Mouse (Mus musculus) layer of hippocampus, adult 9-11 months (tissue): ENCODE data around the gene Tmem50a.
A peak's percentile ranks its signal among the peaks of the same experiment; 100 is the strongest.
"Not testable (repeated sequence)": the region's sequence is repeated elsewhere in the genome, so short reads cannot be mapped to it uniquely, and the experiment has no call there.

Experiments
- DNase-seq: peaks from one replicate; pipeline ENCODE4 v3.0.0; 2022

Gene Tmem50a

DNA sequence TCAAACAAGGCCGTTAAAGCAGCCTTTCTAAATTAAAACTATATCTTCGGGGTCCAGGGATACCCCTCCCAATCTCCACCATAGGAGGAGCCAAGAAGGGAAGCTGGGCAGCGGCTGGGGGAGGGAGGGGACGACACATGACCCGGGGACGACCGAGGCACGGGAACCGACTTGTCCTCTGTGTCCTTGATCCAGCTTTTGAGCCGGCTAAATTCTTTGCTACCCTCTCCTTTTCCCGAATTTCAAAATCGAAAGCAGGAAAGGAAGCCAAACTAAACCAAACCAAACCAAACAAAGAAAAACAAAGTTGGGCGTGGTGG, 8.1 kb upstream of the Tmem50a start:
- DNase-seq = peak; percentile 76

DNA sequence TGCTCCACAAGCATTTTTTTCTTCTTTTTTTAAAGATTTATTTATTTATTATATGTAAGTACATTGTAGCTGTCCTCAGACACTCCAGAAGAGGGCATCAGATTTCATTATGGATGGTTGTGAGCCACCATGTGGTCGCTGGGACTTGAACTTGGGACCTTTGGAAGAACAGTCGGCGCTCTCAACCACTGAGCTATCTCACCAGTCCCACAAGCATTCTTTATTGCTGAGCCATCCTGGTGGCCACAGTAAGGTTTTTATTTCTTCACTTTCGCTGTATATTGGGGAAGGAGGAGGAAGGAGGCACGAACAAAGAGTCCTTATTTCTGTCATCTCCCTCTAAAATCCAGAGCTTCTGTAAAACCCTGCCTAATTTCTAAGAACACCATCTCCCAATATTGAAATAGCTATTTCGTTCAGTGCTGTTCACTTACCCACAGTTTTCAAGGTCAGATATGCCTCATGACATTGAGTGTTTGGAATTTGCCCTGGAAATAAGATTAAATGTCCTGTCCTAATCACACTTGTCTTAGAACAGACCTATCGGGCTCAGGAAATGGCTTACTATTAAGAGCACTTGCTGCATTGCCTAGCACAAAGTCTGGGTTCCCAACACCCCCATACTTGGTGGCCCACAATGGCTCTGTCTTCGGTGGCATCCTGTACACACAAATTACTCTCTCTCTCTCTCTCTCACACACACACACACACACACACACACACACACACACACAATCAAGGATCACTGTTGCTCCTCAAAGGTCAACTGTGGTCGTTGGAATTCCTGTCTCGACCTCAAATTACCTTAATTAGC, 7.5 kb upstream of the Tmem50a start:
- DNase-seq = no peak

DNA sequence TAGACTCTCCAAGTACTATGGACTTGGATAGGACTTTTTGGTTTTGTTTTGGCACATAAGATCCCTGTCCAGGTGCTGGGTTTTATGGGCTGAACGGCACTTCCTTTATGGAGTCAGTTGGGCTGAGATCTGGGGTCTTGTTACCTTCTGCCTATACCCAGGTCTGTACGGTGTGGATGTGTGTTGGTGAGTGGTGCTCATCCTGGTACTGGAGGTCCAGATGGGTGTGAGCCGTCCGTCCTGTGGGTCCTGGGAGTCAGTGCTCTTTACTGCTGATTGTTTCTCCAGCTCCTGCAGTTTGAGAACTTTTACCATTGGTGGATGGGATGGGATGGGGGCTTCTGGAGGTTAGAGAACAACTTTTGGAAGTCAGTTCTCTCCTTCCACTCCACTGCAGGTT, 6.9 kb upstream of the Tmem50a start:
- DNase-seq = no peak

DNA sequence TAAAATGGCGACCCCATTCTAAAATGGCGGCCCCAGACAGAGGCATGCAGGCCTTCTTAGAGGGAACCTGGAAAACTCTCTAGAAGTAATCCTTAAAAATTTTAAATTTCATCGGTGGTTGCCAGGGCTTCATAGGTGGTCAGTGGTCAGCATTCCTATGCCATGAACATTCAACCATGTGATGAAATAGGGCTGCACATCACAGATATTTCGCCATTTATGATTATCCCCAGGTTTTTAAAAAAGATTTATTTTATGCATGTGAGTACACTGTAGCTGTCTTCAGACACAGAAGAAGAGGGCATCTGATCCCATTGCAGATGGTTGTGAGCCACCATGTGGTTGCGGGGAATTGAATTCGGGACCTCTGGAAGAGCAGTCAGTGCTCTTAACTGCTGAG, 5.8 kb upstream of the Tmem50a start:
- no peak for DNase-seq

DNA sequence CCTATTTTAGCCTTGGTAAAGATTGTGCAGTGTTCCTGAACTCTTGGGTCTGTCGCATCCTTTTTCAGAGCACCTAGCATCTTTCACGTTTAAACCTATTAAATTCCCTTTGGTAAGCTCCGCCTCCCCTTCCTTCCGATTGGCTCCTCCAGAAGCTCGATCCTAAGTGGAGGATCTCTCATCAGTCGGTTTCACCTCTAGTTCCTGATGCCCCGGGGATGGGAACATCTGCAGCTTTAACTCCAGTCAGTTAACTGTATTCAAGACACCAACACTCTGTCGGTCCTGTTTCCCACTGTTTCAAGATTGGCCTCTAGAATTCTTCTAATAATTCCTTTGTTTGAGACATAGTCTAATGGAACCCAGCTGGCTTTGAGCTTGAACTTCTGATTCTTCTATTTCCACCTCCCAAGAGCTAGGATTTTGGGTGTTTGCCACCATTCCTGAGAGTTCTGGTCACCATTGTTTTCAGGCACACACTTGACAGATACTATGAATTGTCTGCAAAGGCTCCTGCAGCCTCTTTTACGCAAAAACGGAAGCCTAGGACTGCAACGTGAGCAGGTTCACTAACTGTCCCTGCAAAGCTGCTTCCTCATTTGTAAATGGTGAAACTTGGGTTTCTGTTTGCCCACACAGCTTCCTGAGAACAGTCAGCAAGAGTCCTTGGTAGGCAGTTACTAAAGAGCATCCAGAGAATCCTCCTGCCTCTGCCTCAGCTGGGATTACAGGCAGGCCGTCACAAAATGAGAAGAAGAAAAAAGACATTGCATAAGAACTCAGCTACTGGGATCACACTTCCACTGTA, 5.1 kb upstream of the Tmem50a start:
- peak; percentile 54 for DNase-seq

DNA sequence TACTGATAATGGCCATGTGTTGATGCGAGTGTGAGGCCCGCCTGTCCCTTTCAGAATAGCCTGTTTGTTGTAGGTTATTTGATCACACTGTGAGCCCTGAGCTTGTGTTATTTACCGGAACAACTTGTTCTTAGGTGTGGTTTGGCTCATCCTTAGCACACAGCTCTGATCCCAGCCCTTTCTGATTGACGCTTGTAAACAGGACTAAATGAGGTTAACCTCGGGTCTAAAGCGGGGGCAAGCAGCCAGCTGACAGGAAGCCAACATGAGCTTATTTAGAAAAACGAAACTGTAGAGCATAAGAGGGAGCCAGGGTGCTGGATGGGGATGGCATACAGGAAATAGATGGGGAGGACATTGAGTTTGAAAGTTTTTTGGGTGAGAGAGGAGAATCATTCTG, 3.6 kb upstream of the Tmem50a start:
- DNase-seq = peak; percentile 71

DNA sequence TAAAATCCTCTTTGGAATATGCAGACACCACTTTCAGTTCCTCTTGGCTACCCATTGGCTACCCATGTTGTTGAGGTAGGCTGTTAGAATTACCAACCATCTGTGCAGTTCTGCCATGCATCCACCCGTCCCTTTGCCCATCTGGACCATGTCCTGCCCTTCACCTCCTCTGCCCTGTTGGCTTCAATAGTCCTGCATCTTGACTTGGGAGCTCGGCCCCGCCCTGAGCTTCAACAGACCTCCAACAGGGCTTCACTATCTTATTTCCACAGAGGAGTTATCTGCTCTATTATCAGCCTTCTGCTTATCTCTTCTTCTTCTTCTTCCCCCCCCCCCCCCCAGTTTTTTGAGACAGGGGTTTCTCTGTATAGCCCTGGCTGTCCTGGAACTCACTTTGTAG, 2.4 kb upstream of the Tmem50a start:
- DNase-seq = no peak

DNA sequence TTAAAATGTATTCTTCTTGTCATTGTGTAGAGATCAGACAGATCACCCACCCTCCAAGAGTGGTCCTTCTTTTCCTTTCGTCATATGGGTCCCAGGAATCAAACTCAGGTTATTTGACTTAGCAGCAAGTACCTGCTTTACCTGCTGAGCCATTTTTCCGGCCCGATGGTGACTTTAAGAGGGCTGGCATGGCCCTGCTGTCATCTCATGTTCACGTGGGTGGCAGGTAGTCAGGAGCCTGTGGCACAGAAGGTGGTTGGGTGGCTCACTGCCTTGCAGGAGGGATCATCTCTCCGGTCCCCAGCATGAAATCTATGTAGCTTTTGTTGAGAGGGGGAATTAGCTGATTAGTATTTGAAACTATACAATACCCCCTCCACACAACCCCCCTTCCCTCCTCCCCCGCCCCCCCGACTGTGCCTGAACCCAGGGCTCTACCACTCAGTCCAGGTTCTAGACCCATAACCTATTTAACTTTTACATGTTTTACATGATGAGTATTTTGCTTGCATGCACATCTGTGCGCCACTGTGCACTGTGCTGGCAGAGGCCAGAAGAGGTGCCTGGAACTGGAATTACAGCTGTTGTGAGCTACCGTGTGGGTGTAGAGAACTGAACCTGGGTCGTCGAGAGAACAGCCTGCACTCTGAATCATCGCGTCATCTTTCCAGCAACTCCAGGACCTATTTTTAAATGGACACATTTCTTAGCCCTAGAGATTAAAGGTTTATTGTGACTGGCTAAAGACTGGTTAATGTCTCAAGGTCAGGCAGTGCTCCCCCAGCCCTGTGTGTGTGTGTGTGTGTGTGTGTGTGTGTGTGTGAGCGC, 613 bp upstream of the Tmem50a start:
- no peak for DNase-seq

DNA sequence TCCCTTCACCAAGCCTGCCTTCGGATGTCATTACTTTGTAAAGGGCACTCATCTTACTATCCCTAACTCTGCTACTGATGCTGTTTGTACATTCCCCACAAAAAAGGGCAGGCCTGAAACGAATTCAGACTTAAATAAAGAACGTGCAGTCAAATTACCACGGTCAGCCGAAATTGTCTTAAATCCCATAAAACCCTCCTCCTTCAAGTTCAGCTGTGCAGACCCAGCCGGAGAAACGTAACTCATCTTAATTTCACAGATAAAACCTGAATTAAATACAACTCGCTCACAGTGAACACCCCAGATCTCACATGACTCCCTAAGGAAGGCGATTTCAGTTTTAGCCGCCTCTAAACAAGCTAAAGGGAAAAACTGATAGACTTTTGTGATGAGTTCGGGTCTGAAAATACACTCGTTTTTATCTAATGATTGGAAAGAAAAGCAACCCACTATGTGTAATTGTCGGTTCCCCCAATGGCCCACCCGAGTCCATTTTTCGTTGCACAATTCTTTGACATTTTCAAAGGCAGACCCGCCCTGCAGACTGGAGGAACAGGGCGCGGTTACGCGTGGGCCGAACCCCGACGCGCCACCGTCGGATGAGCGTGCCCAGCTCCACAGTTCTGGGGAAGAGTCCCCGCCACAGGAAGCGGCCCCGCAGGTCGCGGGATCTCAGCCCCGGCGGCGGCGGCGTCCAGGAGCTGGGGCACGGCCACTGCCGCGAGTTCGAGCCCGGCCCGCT, 531 bp downstream of the Tmem50a start:
- no peak for DNase-seq

DNA sequence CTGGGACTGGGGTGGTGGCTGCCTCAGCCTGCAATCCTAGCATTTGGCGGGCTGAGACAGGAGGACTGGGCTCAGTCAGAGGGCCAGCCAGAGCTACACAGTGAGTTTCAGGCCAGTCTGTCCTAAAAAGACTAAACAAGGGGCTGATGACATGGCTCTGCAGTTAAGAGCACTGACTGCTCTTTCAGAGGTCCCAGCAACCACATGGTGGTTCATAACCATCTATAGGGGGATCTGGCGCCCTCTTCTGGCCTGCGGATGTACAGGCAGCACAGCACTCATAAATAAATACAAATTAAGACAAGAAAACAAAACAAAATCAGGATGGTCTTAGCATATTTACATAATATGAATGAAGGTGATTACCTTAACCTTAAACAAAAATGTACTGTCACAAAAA, 1.4 kb downstream of the Tmem50a start:
- DNase-seq = peak; percentile 59

DNA sequence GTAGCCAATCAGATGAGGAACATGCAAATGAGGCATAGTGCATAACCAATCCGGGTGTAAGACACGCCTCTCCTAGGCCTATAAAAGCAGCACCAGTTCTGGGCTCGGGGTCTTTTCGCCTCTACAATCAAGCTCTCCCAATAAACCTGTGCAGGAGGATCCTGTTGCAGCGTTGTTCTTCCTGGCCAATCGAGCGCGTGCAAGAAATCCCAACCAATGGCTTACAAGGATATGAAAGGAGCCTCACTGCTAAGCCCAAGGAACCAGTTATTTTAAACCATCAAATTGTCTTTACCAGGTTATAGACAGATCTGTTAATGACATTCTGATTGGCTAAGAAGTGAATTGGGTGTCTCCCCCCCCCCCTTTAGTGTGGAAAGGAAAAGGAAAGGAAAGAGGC, 3.4 kb downstream of the Tmem50a start:
- DNase-seq = not testable (repeated sequence)

DNA sequence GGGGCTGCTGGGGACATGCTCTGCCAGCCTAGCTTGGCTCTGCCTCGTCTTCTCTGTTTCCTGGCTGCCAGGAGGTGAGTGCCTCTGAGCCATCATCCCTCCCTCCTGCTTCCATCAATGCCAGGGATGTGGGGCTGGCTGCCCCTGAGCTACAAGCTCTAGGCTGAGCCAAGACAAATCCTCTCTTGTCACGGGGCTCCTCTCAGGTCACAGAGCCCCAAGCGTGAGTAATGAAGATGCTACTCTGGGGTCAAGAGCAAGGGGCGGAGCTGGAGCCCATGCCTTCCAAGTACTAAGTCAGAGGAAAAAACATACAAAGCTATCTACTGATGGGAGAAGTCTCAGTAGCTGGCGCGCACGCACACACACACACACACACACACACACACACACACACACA, 11.8 kb downstream of the Tmem50a start:
- DNase-seq = no peak

DNA sequence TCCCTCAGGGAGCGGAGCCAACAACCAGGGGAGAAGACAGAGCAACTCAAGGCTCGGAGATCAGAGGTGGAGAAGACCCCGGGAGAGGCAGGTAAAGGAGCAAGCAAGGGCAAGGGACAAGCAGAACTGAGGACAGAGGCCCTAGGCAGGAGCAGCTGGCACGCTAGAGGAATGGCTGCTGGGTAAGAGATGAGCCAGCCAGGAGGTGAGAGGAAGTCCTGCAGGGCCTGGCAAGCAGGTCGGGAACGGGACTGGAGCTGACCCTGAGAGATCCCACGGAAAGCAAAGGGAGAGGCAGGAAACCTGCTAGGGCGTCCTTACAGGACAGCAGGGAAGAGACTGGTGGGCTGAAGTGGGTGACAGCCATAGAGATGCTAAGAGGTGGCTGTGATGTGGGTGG, 13.7 kb downstream of the Tmem50a start:
- DNase-seq = no peak

DNA sequence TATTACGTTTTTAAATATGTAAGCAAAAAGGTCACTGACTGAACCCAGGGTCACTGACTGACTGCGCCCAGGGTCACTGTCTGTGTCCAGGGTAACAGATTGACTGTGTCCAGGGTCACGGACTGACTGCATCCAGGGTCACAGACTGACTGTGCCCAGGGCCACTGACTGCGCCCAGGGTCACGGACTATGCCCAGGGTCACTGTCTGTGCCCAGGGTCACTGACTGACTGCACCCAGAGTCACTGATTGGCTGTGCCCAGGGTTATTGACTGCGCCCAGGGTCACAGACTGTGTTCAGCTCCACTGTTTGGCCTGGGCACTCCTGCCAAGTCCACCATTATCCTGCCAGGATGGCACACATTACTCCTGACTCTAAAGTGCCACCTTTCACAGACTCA, 17.6 kb downstream of the Tmem50a start:
- DNase-seq = no peak

DNA sequence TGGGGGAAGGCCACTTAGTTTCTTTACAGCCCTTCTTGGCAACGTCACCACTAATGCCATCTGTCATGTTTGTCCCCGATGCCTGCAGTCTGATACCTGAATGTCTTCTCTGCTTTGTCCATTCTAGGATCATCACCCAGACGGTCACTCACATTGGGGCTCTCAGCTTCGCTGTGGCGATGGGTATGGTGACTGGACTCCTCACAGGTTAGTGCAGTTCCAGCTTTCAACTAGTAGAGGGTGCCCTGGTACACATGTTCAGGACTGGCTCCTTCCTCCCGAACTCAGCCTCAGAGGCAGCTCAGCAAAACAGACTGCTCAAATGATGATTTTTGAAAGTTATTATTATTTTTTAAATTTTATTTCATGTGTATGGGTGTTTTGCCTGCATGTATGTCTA, 22.7 kb downstream of the Tmem50a start:
- DNase-seq = no peak

DNA sequence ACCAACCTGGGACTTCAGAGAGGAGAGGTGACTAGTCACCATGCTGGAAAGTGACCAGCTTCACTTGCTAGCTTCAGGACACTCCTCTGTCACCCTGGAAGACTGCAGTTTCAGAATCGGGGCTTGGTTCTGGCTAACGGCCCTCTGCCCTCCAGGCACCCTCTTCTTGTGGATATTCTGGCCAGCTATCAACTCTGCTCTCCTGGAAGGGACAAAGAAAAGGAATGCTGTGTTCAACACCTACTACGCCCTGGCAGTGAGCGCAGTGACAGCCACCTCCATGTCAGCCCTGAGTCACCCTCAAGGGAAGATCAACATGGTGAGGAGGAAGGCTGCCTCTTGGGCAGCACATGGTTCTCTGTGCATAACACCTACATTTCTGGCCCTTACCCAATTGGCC, 30.5 kb downstream of the Tmem50a start:
- no peak for DNase-seq

DNA sequence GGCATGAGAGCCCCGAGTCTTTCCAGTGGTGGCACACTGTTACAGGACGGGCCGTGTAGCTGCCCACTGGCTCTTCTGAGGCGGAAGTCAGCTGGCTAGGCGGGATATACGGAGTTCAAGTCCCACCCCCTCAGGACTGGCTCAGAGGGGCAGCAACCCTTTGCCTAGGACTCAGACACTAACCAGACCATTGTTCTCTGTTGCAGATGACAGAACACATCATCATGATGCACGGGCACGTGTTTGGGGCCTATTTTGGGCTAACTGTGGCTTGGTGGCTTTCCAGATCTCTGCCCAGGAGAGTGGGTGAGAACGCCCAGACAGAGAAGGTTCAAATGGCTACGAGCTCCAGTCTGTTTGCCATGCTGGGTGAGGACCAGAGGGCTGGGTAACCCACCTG, 31.0 kb downstream of the Tmem50a start:
- DNase-seq = no peak

DNA sequence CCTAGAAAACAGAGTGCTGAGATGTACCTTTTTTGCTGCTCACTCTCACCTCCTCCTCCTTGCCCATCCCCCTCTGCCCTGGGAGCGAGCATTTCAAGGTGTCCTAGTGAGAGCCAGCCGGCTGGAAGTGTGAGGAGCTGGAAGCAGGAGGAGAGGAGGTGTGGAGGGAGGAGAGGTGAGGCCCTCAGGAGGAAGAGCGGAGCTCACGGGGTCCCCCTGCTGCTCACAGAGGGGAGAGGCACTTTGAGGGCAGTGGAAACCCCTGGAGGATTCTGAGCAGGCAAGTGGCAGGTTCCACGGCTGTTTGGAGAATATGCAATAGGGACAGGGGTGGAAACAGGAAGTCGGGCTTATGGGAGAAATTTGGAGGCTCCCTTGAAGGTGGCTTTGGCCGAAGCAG, 31.6 kb downstream of the Tmem50a start:
- no peak for DNase-seq

DNA sequence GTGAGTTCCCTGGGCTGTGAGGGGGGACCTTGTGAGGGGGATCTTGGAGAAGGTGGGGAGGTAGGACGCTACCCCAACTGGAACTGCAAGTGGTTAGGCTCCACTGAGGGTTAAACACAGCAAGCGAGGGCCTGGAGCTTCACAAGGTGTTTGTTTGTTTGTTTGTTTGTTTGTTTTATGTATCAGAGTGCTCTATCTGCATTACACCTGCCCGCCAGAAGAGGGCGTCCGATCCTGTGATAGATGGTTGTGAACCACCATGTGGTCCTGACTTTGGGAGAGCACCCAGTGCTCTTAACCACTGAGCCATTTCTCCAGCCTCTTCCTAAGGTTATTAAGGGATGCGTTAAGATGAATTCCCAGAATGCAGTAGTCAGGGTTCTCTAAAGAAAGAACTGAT, 34.8 kb downstream of the Tmem50a start:
- DNase-seq = no peak

DNA sequence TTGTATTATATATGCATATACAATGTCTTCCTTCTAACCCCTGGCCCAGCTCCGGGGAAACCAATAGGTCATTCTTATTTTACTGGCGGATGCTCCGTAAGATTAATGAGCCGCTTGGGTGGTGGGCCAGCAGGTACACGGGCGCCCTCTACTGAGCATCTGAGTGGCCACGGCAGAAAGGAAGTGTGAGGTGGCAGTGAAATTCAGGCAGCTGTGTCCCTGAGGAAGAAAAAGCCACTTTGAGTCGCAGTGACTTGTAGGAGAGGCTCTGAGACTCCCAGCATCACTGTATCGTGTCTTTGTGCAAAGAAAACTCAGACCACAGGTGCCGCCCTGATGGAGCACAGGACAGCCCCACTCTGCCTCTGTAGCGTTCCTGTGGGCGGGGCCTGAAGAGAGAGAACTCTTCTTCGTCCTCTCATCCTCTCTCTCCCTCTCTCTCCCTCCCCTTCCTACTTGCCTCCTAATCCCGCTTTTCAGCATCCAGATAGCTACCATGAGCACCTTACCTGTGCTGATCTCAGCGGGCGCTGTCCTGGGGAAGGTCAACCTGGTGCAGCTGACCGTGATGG, 35.3 kb downstream of the Tmem50a start:
- DNase-seq = peak; percentile 41

DNA sequence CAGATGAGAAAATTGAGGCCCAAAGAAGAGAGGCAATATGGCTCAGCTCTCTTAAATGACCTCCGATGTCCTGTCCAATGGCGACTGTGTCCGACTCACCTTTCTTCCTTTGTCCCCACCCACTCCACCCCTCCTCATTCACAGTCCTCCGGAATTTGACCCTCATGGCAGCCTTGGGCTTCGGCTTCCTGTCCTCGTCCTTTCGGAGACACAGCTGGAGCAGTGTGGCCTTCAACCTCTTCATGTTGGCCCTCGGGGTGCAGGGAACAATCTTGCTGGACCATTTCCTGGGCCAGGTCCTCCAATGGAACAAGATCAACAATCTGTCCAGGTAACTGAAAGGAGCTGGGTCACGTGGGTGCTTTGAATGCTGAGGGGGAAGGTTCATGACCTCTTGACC, 38.7 kb downstream of the Tmem50a start:
- no peak for DNase-seq

DNA sequence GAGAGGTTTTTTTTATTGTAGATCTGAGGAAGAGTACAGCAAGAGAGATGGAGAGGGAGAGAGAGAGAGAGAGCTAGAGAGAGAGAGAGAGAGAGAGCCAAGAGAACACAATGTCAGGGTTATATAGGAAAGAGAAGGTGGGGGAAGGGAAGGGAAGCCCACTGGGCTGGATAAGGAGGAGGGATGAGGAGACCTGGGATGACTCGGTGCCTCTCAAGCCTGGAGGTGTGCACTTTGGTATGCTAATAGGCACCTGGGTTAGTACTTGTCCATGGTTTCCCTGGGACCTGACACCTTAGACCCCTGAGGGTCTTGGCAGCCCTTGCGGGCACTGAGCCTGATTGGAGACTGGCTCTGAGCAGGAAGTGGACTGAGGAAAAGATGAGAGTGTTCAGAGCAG, 42.9 kb downstream of the Tmem50a start:
- DNase-seq = no peak

DNA sequence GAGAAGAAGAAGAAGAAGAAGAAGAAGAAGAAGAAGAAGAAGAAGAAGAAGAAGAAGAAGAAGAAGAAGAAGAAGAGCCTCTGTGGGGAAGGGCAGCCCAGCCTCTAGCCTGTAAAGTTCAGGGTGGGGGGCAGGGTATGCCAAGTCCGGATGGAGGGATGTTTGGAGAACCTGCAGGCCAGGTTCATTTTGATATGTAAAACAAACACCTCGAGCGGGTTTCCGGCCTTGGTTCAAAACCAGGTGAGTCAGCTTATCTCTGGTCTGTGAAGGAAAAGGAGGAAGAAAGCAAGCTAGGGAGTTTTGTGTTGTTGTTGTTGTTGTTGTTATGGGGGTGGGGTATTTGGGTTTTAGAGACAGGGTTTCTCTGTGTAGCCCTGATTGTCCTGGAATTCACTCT, 43.3 kb downstream of the Tmem50a start:
- no peak for DNase-seq
